Mouse (Mus musculus): Measurements from ENCODE around the gene Wdr20.

Gene Wdr20

DNA sequence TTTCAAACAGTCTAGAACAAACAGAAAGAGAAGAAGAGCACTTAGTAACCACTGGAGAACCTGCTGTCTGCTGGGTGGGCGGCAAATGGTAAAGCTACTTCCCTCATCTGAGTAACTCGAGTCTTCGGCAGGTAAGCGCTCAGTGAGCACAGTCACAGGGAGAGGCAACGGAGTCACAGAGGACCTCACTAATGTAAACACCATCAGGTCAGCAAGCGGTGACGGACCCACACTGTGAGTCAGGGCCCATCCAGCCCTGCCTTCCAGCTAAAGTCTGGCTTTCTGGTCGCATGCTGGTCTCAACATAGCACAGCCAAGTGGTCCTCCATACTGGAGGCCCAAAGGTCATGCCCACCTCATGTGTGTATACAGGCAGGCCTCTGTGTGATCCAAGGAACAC lies 81.6 kb downstream of the Wdr20 start:
- DNase-seq (ENCODE audit: low read depth, low spot score) = no peak

DNA sequence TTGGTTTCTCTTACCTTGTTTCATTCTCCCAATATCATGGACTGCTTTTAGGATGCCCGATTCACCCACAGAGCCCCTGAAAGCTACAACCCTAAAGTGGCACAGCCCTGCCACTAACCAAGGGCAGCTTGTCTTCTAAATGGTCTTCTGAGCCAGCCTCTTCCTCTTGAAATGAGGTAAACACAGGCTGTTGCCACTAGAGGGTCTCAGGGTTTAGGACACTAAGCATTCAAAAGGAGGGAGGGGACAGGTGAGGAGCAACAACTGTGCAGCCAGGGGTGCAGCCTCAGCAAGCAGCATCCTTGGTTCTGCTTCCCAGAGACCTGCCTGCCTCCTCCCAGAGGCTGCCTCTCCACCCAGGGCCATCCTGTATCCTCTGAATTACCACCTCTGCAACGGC lies 84.0 kb downstream of the Wdr20 start:
- no peak for DNase-seq (ENCODE audit: low read depth, low spot score)

DNA sequence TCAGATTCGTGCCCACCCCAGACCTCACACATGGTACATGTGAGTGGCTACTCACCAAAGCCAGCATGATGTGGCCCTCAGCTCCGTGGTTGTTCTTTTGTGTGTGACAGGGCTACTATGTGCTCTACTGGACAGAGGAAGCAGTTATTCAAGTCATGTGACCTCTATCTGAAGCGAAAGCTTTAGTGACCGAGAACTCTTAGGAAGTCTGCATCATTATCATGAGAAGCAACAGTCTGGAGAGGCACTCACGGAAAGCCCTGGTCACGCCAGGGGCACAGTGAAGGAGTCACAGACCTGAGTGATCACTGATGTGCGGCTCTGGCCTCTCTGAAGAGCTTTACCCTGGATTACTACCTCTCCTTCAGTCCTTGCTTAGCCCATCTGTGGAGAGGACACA lies 84.6 kb downstream of the Wdr20 start:
- no peak for DNase-seq (ENCODE audit: low read depth, low spot score)

DNA sequence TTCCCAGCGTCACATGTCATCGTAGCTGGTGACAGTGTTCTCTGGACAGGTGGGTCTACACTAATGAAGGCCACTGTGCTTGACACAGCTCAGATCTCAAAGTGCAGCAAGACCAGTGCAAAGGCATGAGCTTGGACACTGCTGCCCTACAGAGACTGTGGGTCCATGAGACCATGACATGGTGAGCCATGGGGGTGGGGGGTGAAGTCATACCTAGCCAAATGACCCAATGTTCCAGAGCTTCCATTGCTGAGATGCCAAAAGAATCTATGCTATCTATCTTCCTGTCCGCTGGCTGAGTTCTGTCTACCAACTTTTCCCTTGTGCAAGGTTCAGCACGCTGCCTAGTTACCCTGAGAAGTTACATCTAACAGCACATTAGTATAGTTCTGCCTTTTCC lies 91.2 kb downstream of the Wdr20 start:
- DNase-seq (ENCODE audit: low read depth, low spot score) = no peak

DNA sequence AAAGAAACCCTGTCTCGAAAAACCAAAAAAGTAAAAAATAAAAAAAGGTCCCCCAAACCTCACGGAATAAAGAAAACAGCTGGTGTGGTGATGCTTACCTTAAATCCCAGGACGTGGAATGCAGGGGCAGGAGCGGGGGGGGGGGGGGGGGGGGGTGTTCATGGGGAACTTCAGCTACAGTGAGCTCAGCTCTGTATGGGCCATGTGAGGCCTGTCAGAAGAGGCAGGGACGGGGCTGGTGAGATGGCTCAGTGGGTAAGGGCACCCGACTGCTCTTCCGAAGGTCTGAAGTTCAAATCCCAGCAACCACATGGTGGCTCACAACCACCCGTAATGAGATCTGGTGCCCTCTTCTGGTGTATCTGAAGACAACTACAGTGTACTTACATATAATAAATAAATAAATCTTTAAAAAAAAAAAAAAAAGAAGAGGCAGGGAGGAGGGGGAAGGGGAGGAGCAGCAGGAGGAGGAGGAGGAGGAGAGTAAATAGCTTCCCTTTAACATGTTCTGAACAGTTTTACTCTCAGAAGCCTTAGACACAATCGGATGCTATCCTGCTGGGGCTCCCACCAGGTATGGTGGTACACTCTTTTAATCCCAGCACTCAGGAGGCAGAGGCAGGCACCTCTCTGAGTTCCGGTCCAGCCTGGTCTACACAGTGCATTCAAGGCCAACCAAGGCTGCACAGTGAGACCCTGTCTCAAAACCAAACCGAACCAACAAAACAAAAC lies 92.7 kb downstream of the Wdr20 start:
- DNase-seq (ENCODE audit: low read depth, low spot score) = no peak

DNA sequence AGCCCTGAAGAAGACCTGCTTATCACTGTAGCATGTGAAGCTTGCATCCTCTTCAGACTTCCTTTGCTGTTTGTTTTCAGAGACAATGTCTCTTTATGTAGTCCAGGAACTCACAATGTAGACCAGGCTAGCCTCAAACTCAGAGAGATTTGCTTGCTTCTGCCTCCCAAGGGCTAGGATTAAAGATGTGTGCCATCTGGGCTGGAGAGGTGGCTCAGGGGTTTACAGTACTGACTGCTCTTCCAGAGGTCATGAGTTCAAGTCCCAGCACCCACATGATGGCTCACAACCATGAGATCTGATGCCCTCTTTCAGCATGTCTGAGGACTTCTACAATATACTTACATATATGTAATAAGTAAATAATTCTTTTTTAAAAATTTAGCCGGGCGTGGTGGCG lies 97.4 kb downstream of the Wdr20 start:
- no peak for DNase-seq (ENCODE audit: low read depth, low spot score)

DNA sequence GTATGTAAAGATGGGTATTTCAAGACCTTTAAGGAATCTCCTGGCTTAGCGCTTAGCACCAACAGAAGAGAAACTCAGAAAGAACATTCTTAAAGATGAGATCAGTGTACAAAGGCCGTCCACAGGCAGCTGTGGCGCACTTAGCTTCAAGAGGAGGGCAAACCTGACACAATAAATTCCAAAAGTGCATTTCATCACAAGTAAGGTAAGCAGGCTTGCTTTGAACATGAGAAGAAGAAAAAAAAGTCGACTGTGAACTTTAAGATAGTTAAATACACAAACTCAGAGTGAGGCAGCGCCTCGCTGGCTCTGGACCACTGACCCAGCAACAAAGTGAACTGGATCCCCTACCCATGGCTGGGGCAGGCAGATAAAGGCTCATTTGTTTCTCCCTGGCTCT lies 99.0 kb downstream of the Wdr20 start:
- no peak for DNase-seq (ENCODE audit: low read depth, low spot score)

DNA sequence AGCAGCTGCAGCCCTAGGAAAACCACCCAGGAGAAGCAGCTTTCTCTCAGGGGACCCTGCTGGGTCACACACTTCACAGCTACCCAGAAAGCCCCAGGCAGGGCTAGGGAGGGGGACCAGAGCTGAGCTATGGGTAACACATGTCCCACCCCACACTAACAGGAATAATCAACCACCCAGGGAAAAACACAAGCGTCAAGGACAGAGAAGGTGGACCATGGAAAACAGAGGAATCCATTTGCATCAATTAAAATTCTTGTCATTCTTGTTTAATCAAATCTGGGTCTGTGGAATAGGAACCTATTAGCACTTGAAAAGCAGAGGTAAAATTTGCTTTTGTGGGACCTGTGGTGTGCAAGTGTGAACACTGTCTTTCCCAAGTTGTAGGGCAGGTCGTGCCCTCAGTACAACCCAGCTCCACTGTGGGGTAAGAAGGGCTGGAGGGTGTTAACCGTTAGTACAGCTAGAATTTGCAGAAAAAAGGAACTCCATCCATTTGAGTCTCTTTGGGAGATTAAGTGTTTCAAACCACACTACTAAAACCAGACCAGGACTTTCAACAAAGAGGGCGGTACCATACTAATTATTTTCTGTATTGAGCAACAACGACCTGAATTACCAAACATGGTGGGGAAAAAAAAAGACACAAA lies 99.6 kb downstream of the Wdr20 start:
- no peak for DNase-seq (ENCODE audit: low read depth, low spot score)

DNA sequence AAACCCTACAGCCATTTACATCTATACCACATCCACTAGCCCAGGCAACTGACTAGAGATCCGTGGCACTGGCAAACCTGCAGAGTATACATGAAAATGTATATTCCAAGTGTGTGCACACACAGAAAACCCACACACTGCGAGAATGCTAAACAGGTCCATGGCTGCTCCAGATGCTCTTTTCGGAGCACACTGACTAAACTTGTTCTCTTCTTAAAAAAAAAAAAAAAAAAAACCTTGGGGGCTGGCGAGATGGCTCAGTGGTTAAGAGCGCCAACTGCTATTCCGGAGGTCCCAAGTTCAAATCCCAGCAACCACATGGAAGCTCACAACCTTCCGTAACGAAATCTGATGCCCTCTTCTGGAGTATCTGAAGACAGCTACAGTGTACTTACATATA lies 100.1 kb downstream of the Wdr20 start:
- DNase-seq (ENCODE audit: low read depth, low spot score) = no peak

DNA sequence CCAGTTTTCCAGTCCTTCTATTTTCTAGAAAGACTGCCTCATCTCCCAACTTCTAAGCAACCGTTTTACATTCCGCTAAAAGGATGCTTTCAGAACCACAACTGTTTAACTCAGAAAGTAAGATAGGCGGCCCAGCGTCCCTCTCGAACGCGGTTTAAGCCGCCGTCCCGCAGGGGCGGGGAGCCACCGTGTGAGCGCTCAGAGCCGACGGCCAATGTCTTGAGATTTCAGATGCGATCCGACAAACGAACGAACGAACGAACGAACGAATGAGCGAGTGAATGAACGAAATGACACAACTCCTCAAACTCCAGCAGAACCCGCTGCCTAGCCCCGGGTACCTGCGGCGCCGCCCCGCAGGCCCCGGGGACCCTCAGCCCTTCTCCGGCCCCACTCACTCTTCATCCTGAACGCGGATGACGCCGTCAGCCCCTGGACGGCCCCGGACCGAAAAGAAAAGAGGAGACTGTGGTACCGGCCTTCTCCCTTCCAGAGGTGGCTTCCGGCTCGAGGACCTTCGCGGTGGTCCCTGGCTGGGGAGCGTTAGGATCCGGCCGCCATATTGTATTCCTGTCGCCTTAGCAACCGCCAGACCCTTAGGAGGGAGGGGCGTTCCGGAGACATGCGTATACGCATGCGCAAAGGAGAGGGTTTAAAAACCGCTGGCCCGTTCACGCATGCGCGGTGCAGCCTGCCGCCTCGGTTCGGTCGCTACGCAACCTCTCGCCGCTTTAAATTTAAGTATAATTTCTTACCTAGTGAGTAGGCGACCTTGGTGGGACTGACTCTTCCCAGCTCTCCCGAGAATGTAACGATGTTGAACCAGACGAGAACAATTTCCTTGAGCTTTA lies 102.8 kb downstream of the Wdr20 start, which contains the start of gene Mok:
Gene Mok, minus strand, starts transcription at position 592 of the 851 bp plus-strand sequence.
- peak; percentile 97 for DNase-seq (ENCODE audit: low read depth, low spot score)

DNA sequence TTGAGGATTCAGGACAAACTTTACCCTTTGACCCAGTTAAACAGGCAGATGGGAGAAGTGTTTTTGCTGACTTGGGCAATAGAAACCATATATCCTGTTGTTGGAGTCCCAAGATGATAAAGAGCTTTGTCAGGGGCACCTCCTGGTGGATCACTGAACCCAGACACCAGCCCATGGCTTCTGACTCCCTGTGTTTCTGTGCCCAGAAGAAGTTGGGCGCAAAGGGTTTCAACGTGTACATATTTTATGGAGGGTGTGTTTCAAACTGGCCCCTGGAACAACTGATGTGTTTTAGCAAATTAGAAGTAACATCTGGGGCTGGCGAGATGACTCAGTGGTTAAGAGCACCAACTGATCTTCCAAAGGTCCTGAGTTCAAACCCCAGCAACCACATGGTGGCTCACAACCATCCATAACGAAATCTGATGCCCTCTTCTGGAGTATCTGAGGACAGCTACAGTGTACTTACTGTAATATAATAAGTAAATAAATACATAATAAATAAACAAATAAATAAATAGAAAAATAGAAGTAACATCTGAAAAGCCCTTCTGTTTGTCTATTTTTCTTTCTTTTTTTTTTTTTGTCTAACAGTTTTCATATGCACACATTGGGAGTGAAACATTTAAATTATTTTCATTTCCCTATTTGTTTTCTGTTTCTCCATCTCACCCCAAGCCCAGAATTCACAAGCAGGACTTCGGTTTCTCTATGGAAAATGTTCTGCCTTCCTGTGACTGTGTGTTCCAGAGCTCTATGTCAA lies 104.2 kb downstream of the Wdr20 start:
- no peak for DNase-seq (ENCODE audit: low read depth, low spot score)

DNA sequence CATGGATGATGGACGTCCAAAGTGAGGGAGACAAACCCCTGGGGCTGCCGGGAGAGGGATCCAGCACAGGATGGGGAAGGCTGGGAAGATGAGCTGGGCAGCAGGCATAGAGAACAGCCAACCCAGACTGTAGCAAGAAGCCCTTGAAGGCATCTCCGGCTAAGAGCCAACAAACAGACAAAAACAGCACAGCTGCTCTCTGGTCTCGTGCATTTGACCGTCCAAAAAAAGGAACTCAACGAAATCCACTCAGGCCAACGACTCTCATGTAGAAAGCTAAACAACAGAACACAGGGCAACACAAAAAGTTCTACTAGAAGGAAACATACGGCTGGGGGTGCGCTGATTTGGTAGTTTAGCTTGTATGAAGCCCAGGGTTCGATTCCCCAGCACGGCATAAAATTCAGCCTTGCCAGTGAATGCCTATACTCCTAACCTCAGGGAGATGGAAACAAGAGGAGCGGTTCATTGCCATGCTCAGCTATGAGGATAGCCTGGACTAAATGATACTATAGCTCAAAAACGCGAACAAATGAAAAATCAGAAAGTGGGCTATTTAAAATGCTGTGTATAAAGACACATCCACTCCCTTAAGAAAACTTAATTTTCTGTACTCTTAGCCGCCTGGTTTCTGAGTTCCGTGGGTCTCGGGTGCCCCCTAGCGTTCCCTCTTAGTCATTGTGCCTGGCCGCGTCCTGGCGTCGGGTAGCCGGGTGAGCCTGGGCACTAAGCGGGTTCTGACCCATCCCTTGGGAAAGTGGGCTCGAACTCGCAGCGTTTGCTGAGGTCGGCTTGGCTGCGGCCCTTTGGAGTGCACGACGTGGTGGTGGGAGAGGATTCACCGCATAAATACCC lies 105.7 kb downstream of the Wdr20 start:
- DNase-seq (ENCODE audit: low read depth, low spot score) = peak; percentile 91

DNA sequence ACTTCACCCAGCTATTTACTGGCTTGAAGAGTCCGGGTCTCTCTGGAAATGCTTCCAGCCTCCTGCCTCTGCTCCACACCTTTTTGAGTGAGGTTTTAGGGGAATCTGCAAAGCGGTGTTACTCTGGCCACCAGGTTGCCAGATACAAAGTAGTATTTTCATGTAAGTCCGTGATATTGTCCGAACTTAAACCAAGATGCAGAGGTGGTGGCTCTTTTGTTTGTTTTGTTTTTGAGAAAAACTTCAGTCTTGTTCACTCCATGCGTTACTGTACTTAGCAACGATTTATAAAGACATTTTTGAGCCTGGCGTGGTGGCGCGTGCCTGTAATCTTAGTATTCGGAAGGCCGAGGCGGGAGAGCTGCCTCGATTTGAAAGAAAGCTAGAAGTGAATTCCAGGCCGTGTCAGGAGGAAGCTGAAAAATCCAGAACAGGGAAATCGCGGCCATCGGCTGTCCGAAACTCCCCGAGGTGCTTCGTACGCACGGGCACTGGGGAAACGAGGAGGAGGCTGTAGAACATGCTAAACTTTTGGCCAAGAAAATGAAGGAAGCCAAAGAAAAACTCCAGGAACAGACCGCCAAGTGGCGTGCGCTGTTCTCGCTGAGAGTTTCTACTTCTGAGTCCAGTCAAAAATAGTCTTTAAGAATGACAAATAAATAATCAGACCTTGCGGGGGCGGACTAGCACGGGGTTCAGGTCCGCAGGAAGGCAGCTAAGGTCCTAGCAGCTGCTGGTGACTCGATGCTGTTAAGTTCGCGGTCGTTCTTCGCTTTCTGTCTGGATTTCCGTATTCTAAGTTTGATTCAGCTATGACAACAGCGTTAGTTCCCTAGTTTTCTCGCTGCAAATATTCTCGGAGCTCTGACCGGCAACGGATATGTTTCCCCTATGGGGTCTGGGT lies 106.7 kb downstream of the Wdr20 start:
- DNase-seq (ENCODE audit: low read depth, low spot score) = no peak

DNA sequence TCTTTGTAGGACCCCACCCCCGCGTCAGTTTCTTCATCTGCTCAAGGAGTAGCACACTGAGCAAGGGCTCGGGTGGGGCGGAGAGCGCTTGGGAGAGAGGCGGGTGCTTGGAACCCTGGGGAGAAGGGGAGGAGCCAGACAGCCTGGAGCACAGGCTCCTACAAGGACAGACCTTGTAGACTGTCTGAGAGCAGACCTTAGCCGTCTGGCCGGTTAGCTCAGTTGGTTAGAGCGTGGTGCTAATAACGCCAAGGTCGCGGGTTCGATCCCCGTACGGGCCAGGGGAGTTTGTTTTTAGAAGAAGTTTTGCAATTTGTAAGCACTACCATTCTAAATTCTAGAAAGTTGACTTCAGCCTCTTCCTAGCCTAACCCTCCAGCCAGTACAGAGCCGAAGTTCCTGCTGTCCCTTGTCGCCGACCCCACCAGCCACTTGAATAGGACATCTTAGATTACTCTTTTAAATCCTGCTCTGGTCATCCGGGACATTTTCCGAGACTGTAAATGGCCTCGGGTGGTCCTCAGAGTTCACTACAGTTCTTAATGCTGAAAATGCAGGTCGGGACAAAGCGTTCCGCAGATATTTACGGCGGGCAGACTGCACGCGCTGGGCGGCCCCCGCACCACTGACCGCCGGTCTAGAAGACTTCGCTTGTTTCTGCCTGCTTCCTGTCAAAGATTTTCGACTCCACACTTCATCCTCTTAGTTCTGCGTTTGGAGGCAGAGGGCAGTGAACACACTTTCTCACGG lies 107.6 kb downstream of the Wdr20 start:
- DNase-seq (ENCODE audit: low read depth, low spot score) = peak; percentile 71

DNA sequence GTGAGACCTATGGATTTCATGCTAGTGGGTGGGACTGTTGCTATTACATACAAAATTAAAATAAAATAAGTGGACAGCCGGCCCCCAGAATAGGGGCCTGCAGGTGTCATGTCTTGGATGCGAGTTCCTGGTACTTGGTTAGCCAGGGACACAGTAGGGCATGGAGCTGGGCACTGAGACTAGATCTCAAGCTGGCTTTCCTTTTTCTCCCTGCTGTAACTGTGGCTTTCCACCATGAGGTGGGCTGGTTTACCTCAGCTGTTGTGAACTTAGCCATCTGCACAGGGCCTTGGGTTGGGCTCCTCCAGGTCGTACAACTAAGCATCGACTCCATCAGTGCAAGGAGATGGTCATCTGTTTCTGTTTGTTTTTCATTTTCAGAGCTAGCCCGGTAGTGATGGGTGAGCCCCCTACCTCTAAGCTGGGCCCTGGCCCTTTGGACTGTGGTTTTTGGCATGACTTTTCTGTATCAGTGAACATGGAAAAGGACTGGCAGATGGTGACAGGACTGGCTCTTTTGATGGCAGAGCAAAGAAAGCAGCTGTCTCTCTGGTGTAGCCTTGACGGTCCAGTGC lies 108.5 kb downstream of the Wdr20 start:
- no peak for DNase-seq (ENCODE audit: low read depth, low spot score)

DNA sequence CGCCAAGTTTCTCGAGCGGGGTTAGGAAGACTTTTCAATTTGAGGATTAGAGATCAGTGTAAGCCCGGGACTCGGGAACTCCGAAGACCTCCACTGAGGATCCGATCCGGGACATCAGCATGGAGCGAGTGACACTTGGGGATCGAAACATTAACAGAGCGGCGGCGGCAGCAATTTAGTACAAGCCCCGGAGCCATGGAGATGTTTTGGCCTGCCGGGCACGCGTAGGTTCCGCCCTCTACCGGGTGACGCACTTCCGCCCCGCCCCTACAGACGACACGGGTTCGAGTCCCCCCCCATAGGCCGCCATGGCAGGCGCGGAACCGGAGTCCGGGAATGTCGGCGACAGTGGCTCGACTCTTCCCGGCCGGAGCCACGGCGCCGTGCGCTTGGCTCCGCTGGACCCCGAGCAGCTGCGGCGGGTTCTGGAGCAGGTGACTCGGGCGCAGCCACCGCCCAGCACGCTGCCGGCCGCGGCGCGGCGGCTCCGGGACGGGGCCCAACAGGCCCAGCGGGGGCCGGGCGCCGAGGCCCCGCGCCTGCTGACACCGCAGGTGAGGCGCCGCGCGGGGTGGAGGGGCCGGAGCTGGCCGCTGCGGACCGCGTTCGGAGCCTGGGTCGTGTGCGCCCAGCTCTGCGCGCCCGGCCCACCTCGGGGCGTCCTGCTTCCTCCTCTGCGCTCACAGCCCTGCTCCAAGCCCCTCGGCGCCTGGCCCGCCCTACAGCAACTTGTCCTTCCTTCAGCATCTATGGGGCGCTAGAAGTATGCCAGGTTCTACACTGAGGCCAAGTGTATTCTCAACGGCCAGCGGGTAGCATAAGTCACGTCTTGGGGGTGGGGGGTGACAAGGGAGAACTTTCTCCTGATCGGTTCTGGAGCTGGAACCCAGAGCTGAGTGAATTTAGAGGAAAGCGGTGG lies 112.5 kb downstream of the Wdr20 start, which contains the start of gene Zfp839:
Gene Zfp839, plus strand, starts transcription at position 244 of the 919 bp plus-strand sequence.
- DNase-seq (ENCODE audit: low read depth, low spot score) = peak; percentile 73

DNA sequence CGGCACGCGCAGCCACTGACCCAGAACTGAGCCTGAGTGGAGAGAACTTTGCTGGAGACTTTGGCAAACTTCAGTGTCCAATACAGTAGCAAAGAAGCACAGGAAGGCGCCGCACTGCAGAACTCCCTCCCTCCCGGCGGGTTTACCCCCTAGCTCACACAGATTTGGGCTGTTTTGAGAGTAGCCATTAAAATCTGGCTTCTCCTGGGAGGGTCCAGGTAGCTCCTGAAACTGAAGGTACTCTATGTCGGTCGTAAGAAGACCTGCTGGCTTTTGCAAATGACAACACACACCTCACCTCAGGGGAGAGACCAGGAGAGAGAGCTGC lies 113.1 kb downstream of the Wdr20 start:
- DNase-seq (ENCODE audit: low read depth, low spot score) = peak; percentile 28

DNA sequence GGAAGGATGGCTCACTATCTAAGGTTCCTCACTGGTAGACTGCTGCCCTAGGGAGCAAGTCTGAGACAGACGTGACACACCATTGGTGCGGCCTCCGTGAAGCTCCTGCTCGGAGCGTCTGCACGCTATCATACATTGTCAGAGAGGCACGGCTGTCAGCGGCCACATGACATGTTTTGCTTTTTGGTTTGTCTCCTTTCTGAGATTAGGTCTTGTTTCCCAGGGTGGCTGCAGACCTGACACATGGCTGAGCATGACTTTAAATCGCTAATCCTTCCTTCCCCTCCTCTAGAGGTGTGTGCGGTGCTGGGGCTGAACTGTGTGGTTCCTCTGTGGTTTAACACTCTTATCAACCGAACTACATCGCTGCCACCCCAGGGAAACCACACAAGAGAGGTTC lies 113.7 kb downstream of the Wdr20 start:
- peak; percentile 49 for DNase-seq (ENCODE audit: low read depth, low spot score)

All from CD4-positive, CD25-positive, alpha-beta regulatory T cell, adult 2 months (primary cell).